Mouse (Mus musculus): ENCODE results near the gene Imp3.

- TF ChIP-seq CTCF (IDR thresholded peaks at IDR 0.05; ENCODE audit: low read depth), result no peak
- TF ChIP-seq EP300 (IDR thresholded peaks at IDR 0.05; ENCODE audit: low read depth), result no peak
These were observed 37.2 kb upstream of the Imp3 start for GRCm38 (mm10) chr9:56900060-56900459.

Measured in liver, postnatal 0 days (tissue).